Comparison of ENCODE assay signal across 9 mouse cellular contexts in genomic region chr10:127286194-127286593, GRCm38 (mm10). TPM values are rescaled to one million over a fixed set of nuclear protein-coding genes. Genes with fewer than 3 reads are reported as not detected.
DNase-seq lines count a peak whose midpoint lies in the region; ATAC-seq lines count a peak whose summit lies in the region.
"Had no signal": no experiment of that assay in that cellular context is flagged by ENCODE, and none has a peak within 500 bp of the region (broad histone marks: within the 10 kb centered on the region; RNA-seq: fewer than 3 reads in every experiment).

No protein-coding gene starts in this region.

- H3K4me1 ChIP-seq in heart, embryonic 13.5 days = peaks cover 46% of the 10 kb centered on the region
- peaks cover 44% of the 10 kb centered on the region for H3K4me1 ChIP-seq in embryonic facial prominence, embryonic 12.5 days
- peaks cover 51% of the 10 kb centered on the region for H3K4me1 ChIP-seq in hindbrain, embryonic 13.5 days (replicated peaks)
- peaks cover 45% of the 10 kb centered on the region for H3K4me1 ChIP-seq in midbrain, embryonic 12.5 days

- H3K9me3 ChIP-seq in heart, embryonic 13.5 days = no peaks in the 10 kb centered on the region
- no peaks in the 10 kb centered on the region for H3K9me3 ChIP-seq in embryonic facial prominence, embryonic 12.5 days
- no peaks in the 10 kb centered on the region for H3K9me3 ChIP-seq in hindbrain, embryonic 13.5 days
- no peaks in the 10 kb centered on the region for H3K9me3 ChIP-seq in midbrain, embryonic 12.5 days

- no peak for ATAC-seq in heart, embryonic 13.5 days (ENCODE audit: extremely low read depth, insufficient number of reproducible peaks, low FRiP score, low TSS enrichment)
- ATAC-seq in embryonic facial prominence, embryonic 12.5 days (ENCODE audit: insufficient number of reproducible peaks, insufficient read depth, low FRiP score, low TSS enrichment) = no peak
- ATAC-seq in hindbrain, embryonic 13.5 days (ENCODE audit: low FRiP score) = no peak
- ATAC-seq in midbrain, embryonic 12.5 days (ENCODE audit: low FRiP score, low read depth) = no peak

- peak overlapping the region; percentile 2; the same call in 1 of the 2 replicates for H3K4me3 ChIP-seq in heart, embryonic 13.5 days
- H3K4me3 ChIP-seq in embryonic facial prominence, embryonic 12.5 days = no peak overlapping the region
- H3K4me3 ChIP-seq in hindbrain, embryonic 13.5 days = peak overlapping the region; percentile 63
- H3K4me3 ChIP-seq in midbrain, embryonic 12.5 days = 0 out of 2 replicates have a peak overlapping the region, but pooled peaks have one; percentile 77

- no peaks in the 10 kb centered on the region for H3K27me3 ChIP-seq in heart, embryonic 13.5 days (replicated peaks)
- no peaks in the 10 kb centered on the region for H3K27me3 ChIP-seq in embryonic facial prominence, embryonic 12.5 days
- H3K27me3 ChIP-seq in hindbrain, embryonic 13.5 days = no peaks in the 10 kb centered on the region
- no peaks in the 10 kb centered on the region for H3K27me3 ChIP-seq in midbrain, embryonic 12.5 days

- 75% methylated on average over 7 of the region's 7 CpGs for WGBS in heart, embryonic 13.5 days
- 70% methylated on average over 7 of the region's 7 CpGs for WGBS in embryonic facial prominence, embryonic 12.5 days
- WGBS in hindbrain, embryonic 13.5 days = 64% methylated on average over 7 of the region's 7 CpGs
- WGBS in midbrain, embryonic 12.5 days = 76% methylated on average over 7 of the region's 7 CpGs

- H3K9ac ChIP-seq in heart, embryonic 13.5 days = peak overlapping the region; percentile 95; the same call in 1 of the 2 replicates
- peak overlapping the region; percentile 34; the same call in 1 of the 2 replicates for H3K9ac ChIP-seq in embryonic facial prominence, embryonic 12.5 days
- peak overlapping the region; percentile 88 for H3K9ac ChIP-seq in hindbrain, embryonic 13.5 days
- peak overlapping the region; percentile 31; the same call in 1 of the 2 replicates for H3K9ac ChIP-seq in midbrain, embryonic 12.5 days (replicated peaks)

- peaks cover 63% of the 10 kb centered on the region for H3K36me3 ChIP-seq in heart, embryonic 13.5 days
- peaks cover 60% of the 10 kb centered on the region for H3K36me3 ChIP-seq in embryonic facial prominence, embryonic 12.5 days
- H3K36me3 ChIP-seq in hindbrain, embryonic 13.5 days = peaks cover 63% of the 10 kb centered on the region
- peaks cover 61% of the 10 kb centered on the region for H3K36me3 ChIP-seq in midbrain, embryonic 12.5 days

- H3K4me2 ChIP-seq in heart, embryonic 13.5 days = peak overlapping the region; percentile 76
- 0 out of 2 replicates have a peak overlapping the region, but pooled peaks have one; percentile 91 for H3K4me2 ChIP-seq in embryonic facial prominence, embryonic 12.5 days (replicated peaks)
- H3K4me2 ChIP-seq in hindbrain, embryonic 13.5 days = peak overlapping the region; percentile 92
- H3K4me2 ChIP-seq in midbrain, embryonic 12.5 days (replicated peaks) = peak overlapping the region; percentile 94

- no peak for DNase-seq in heart, adult 8-10 months (ENCODE audit: low spot score)
- no peak for DNase-seq in retina, embryonic 14.5 days (ENCODE audit: low spot score)
- DNase-seq in adrenal gland, postnatal 14 days = no peak
- DNase-seq in lung, postnatal 25 days (ENCODE audit: low spot score) = no peak
- DNase-seq: left cerebral cortex, postnatal 4 days had no signal

- H3K27ac ChIP-seq in heart, embryonic 13.5 days (replicated peaks) = no peak overlapping the region
- H3K27ac ChIP-seq in embryonic facial prominence, embryonic 12.5 days = no peak overlapping the region
- peak overlapping the region; percentile 60 for H3K27ac ChIP-seq in hindbrain, embryonic 13.5 days
- H3K27ac ChIP-seq in midbrain, embryonic 12.5 days (replicated peaks) = peak overlapping the region; percentile 11; the same call in 1 of the 2 replicates

RNA-seq across cellular contexts. Expression of gene Mbd6, which starts 2.6 kb away (rescaled TPM):
- 12.6 and 12.7 TPM in 2 replicates for polyA plus RNA-seq in heart, embryonic 13.5 days (2015; fragmentation: Nextera tagmentation; extraction: Ambion mirVana)
- 10 to 100 TPM; 17.6 to 25.5 (median 19.5) TPM for total RNA-seq in heart, adult 8-10 months (2022)
- polyA plus RNA-seq in embryonic facial prominence, embryonic 12.5 days (2016; fragmentation: Nextera tagmentation; extraction: Ambion mirVana) = 17.2 and 23.3 TPM in 2 replicates
- polyA plus RNA-seq in hindbrain, embryonic 13.5 days (2015; fragmentation: Nextera tagmentation; extraction: Ambion mirVana) = 12.1 and 16.5 TPM in 2 replicates
- 20.3 and 21.7 TPM in 2 replicates for polyA plus RNA-seq in midbrain, embryonic 12.5 days (2016; fragmentation: Nextera tagmentation; extraction: Ambion mirVana)
- total RNA-seq in adrenal gland, postnatal 14 days (2021) = 47.9 and 54.0 TPM in 2 replicates

RNA-seq across cellular contexts. Expression of gene Dctn2, which starts 20.0 kb away (rescaled TPM):
- 133 and 136 TPM in 2 replicates for polyA plus RNA-seq in heart, embryonic 13.5 days (2015; fragmentation: Nextera tagmentation; extraction: Ambion mirVana)
- total RNA-seq in heart, adult 8-10 months (2022) = 100 to 1,000 TPM; 143 to 151 (median 146) TPM
- 199 and 213 TPM in 2 replicates for polyA plus RNA-seq in embryonic facial prominence, embryonic 12.5 days (2016; fragmentation: Nextera tagmentation; extraction: Ambion mirVana)
- polyA plus RNA-seq in hindbrain, embryonic 13.5 days (2015; fragmentation: Nextera tagmentation; extraction: Ambion mirVana) = 308 and 330 TPM in 2 replicates
- polyA plus RNA-seq in midbrain, embryonic 12.5 days (2016; fragmentation: Nextera tagmentation; extraction: Ambion mirVana) = 245 and 250 TPM in 2 replicates
- 142 and 153 TPM in 2 replicates for total RNA-seq in adrenal gland, postnatal 14 days (2021)

RNA-seq across cellular contexts. Expression of gene Kif5a, which starts 23.0 kb away (rescaled TPM):
- 0.32 and 0.63 TPM in 2 replicates for polyA plus RNA-seq in heart, embryonic 13.5 days (2015; fragmentation: Nextera tagmentation; extraction: Ambion mirVana)
- 1 to 10 TPM in 2 of 4 experiments, under 1 TPM in 2; 0.54 to 1.6 (median 1.2) TPM for total RNA-seq in heart, adult 8-10 months (2022)
- polyA plus RNA-seq in embryonic facial prominence, embryonic 12.5 days (2016; fragmentation: Nextera tagmentation; extraction: Ambion mirVana) = 13.5 and 16.8 TPM in 2 replicates
- polyA plus RNA-seq in hindbrain, embryonic 13.5 days (2015; fragmentation: Nextera tagmentation; extraction: Ambion mirVana) = 86.3 and 88.5 TPM in 2 replicates
- polyA plus RNA-seq in midbrain, embryonic 12.5 days (2016; fragmentation: Nextera tagmentation; extraction: Ambion mirVana) = 53.9 and 61.6 TPM in 2 replicates
- total RNA-seq in adrenal gland, postnatal 14 days (2021) = 7.6 and 11.5 TPM in 2 replicates

RNA-seq across cellular contexts. Expression of gene Mars, which starts 25.4 kb away (rescaled TPM):
- 84.0 and 86.4 TPM in 2 replicates for polyA plus RNA-seq in heart, embryonic 13.5 days (2015; fragmentation: Nextera tagmentation; extraction: Ambion mirVana)
- 10 to 100 TPM; 42.1 to 48.8 (median 45.4) TPM for total RNA-seq in heart, adult 8-10 months (2022)
- 138 and 142 TPM in 2 replicates for polyA plus RNA-seq in embryonic facial prominence, embryonic 12.5 days (2016; fragmentation: Nextera tagmentation; extraction: Ambion mirVana)
- 116 and 119 TPM in 2 replicates for polyA plus RNA-seq in hindbrain, embryonic 13.5 days (2015; fragmentation: Nextera tagmentation; extraction: Ambion mirVana)
- polyA plus RNA-seq in midbrain, embryonic 12.5 days (2016; fragmentation: Nextera tagmentation; extraction: Ambion mirVana) = 156 and 166 TPM in 2 replicates
- total RNA-seq in adrenal gland, postnatal 14 days (2021) = 81.9 and 98.4 TPM in 2 replicates

RNA-seq across cellular contexts. Expression of gene Arhgap9, which starts 35.6 kb away (rescaled TPM):
- 1.7 and 1.9 TPM in 2 replicates for polyA plus RNA-seq in heart, embryonic 13.5 days (2015; fragmentation: Nextera tagmentation; extraction: Ambion mirVana)
- total RNA-seq in heart, adult 8-10 months (2022) = 1 to 10 TPM; 1.5 to 3.2 (median 3.0) TPM
- polyA plus RNA-seq in embryonic facial prominence, embryonic 12.5 days (2016; fragmentation: Nextera tagmentation; extraction: Ambion mirVana) = 1.8 and 2.6 TPM in 2 replicates
- 1.0 and 1.1 TPM in 2 replicates for polyA plus RNA-seq in hindbrain, embryonic 13.5 days (2015; fragmentation: Nextera tagmentation; extraction: Ambion mirVana)
- polyA plus RNA-seq in midbrain, embryonic 12.5 days (2016; fragmentation: Nextera tagmentation; extraction: Ambion mirVana) = 0.86 and 1.1 TPM in 2 replicates
- total RNA-seq in adrenal gland, postnatal 14 days (2021) = 2.1 and 15.2 TPM in 2 replicates

Comparison
In these comparisons a context has a peak if more than half of its experiments do, and no peak if none do; other contexts are left out.
1. H3K27ac ChIP-seq: peak in hindbrain, embryonic 13.5 days (single experiment) and midbrain, embryonic 12.5 days (single experiment); none in heart, embryonic 13.5 days (single experiment) and embryonic facial prominence, embryonic 12.5 days (single experiment).
2. H3K9ac ChIP-seq: peak in every context shown above with its lines; median percentile 95 in heart, embryonic 13.5 days; 88 in hindbrain, embryonic 13.5 days; 34 in embryonic facial prominence, embryonic 12.5 days; 31 in midbrain, embryonic 12.5 days.
3. Peak in every context shown above with its lines, with median percentiles within 50 percentile points of each other: H3K4me2 ChIP-seq.